Mouse (Mus musculus): Measurements from ENCODE around the gene Macf1.

GRCm38 (mm10) chr4:123621732-123622131, 62.4 kb downstream of the Macf1 start:
- TF ChIP-seq CTCF (IDR thresholded peaks at IDR 0.05; ENCODE audit: low read depth, low read length), result no peak
- no peak for TF ChIP-seq GATA1 (IDR thresholded peaks at IDR 0.05; ENCODE audit: borderline replicate concordance, low read length)
